Mouse (Mus musculus): ENCODE measurements at regions not wholly inside any gene's neighbourhood (a gene's known extent, or its start where the extent isn't known, plus 50 kb on each side); places are given as distances from the start of the nearest gene placed in this dataset.

GRCm38 (mm10) chr4:95144440-95144839 lies 92.4 kb upstream of the Jun start:
- TF ChIP-seq CTCF (conservative IDR thresholded peaks at IDR 0.05; ENCODE audit: low read length): no peak
- no peak for TF ChIP-seq POU5F1 (IDR thresholded peaks at IDR 0.05; ENCODE audit: borderline replicate concordance, low read length)
- TF ChIP-seq NANOG (IDR thresholded peaks at IDR 0.05; ENCODE audit: borderline replicate concordance, low read length): no peak

Measured in E14TG2a.4 (cell line).